Mouse (Mus musculus) forebrain, embryonic 13.5 days (tissue): Measurements from ENCODE around the gene Tmcc1. TPM values are rescaled to one million over a fixed set of nuclear protein-coding genes. Genes with fewer than 3 reads are reported as not detected.
"Not testable (repeated sequence)": the region's sequence is repeated elsewhere in the genome, so short reads cannot be mapped to it uniquely, and the experiment has no call there.

Source experiments
- ATAC-seq: fragments of 200-750 bp; cut with Nextera tagmentation; 2 replicates; pipeline ENCODE4 v1.8.0; 2017
- H3K27ac ChIP-seq: fragments of 300-500 bp; sonication (generic); 2 replicates; pipeline ENCODE4 v1.5.1; 2015; ENCODE audit warnings: inconsistent platforms, mild to moderate bottlenecking, moderate library complexity
- H3K27me3 ChIP-seq: fragments of 300-500 bp; sonication (generic); 2 replicates; pipeline ENCODE4 v1.6.1; 2015; ENCODE audit warnings: mild to moderate bottlenecking, inconsistent platforms
- H3K36me3 ChIP-seq: fragments of 300-500 bp; sonication (generic); 2 replicates; pipeline ENCODE4 v1.6.1; 2015; ENCODE audit warnings: mild to moderate bottlenecking, inconsistent platforms; ENCODE audit not compliant: poor library complexity, severe bottlenecking
- H3K4me1 ChIP-seq: fragments of 300-500 bp; sonication (generic); 2 replicates; pipeline ENCODE4 v1.6.1; 2015; ENCODE audit warnings: inconsistent platforms
- H3K4me2 ChIP-seq: fragments of 300-500 bp; sonication (generic); 2 replicates; pipeline ENCODE4 v1.6.1; 2015; ENCODE audit warnings: inconsistent platforms, mild to moderate bottlenecking, moderate library complexity
- H3K4me3 ChIP-seq: fragments of 300-500 bp; sonication (generic); 2 replicates; pipeline ENCODE4 v1.5.1; 2015; ENCODE audit warnings: mild to moderate bottlenecking, inconsistent platforms
- H3K9ac ChIP-seq: fragments of 300-500 bp; sonication (generic); 2 replicates; pipeline ENCODE4 v1.6.1; 2015; ENCODE audit warnings: mild to moderate bottlenecking, inconsistent platforms
- H3K9me3 ChIP-seq: fragments of 300-500 bp; sonication (generic); replicated peaks from 2 replicates; pipeline ENCODE4 v1.6.1; 2016; ENCODE audit warnings: inconsistent platforms
- WGBS: fragments of 180-500 bp; shearing (Covaris S2); methylation state at CpG from one replicate; pipeline ENCODE4 v1.1.7; 2015; 5-methylcytosine and 5-hydroxymethylcytosine counted together
- polyA plus RNA-seq: library from polyadenylated mRNA; unstranded; fragments of >200 nt; fragmentation: Nextera tagmentation; extraction: Ambion mirVana; gene quantifications from 2 replicates; pipeline ENCODE4 v1.2.1, GENCODE M21; 2015

The Tmcc1 gene
- polyA plus RNA-seq, 1 experiment from 2014 or later, result 33.8 TPM

DNA sequence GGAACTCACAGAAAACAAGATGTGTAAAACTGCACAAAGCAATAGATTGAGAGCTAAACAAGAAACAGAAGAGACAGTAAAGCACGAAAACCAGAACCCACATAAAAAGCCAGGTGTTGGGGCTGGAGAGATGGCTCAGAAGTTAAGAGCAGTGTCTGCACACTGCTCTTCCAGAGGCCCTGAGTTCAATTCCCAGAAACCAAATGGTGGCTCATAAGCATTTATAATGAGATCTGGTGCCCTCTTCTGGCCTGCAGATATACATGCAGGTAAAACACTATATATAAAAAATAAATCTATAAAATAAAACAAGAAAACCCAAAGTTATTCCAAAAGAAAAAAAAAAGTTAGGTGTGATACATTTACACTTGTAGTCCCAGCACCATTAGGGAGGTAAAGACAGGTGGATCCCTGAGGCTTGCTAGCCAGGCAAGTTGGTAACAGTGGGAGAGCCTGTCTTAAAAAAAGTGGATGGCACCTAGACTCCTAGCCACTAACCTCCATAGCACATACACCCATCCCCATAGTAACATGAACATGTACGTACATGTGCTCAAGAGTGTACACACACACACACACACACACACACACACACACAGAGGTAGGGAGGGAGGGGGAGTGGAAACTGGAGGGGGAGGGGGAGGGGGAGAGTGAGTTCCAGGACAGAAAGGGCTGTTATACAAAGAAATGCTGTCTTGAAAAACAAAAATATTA, 54.0 kb downstream of the Tmcc1 start:
- no peak overlapping the region for H3K27ac ChIP-seq
- ATAC-seq, result 0 out of 2 replicates have a peak, but pooled peaks have one; percentile 61
- H3K4me1 ChIP-seq, result peaks cover 17% of the 10 kb centered on the region
- WGBS, result 65% methylated on average over 2 of the region's 2 CpGs
- H3K9me3 ChIP-seq, result no peaks in the 10 kb centered on the region
- H3K9ac ChIP-seq, result no peak overlapping the region
- no peaks in the 10 kb centered on the region for H3K36me3 ChIP-seq
- no peaks in the 10 kb centered on the region for H3K27me3 ChIP-seq
- no peak overlapping the region for H3K4me3 ChIP-seq
- no peak overlapping the region for H3K4me2 ChIP-seq

GRCm38 (mm10) chr6:116135971-116136632, 57.2 kb downstream of the Tmcc1 start:
- no peak overlapping the region for H3K4me2 ChIP-seq
- H3K27ac ChIP-seq, result no peak overlapping the region
- peaks cover 10% of the 10 kb centered on the region; the same call in 1 of the 2 replicates for H3K36me3 ChIP-seq
- H3K4me1 ChIP-seq, result peaks cover 6% of the 10 kb centered on the region
- WGBS, result 67% methylated on average over 7 of the region's 7 CpGs
- H3K9ac ChIP-seq, result no peak overlapping the region
- ATAC-seq, result no peak
- no peaks in the 10 kb centered on the region for H3K27me3 ChIP-seq
- no peak overlapping the region for H3K4me3 ChIP-seq
- no peaks in the 10 kb centered on the region for H3K9me3 ChIP-seq

DNA sequence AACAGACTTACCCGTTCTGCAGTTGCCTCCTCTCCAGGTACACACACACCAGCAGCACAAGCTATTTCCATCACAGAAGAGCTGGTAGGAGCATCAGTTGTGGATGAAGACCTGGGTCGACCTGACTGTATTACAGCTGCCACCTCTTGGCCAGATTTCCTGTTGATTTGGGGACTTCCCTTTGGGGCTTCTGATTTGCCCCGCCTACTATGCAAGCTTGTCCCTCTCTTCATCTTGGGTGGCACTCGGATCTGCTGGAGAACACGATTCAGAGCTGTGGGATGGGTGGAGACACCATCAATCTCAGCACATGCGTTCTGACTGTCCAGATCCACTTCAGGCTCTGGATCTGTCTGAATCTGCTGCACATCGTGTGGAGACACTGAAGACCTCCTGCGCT, 59.5 kb downstream of the Tmcc1 start:
- no peak for ATAC-seq
- H3K9me3 ChIP-seq, result no peaks in the 10 kb centered on the region
- H3K27me3 ChIP-seq, result no peaks in the 10 kb centered on the region
- no peak overlapping the region for H3K27ac ChIP-seq
- H3K9ac ChIP-seq, result no peak overlapping the region
- peaks cover 10% of the 10 kb centered on the region; the same call in 1 of the 2 replicates for H3K36me3 ChIP-seq
- no peak overlapping the region for H3K4me2 ChIP-seq
- WGBS, result 85% methylated on average over 8 of the region's 8 CpGs
- no peaks in the 10 kb centered on the region for H3K4me1 ChIP-seq
- no peak overlapping the region for H3K4me3 ChIP-seq

DNA sequence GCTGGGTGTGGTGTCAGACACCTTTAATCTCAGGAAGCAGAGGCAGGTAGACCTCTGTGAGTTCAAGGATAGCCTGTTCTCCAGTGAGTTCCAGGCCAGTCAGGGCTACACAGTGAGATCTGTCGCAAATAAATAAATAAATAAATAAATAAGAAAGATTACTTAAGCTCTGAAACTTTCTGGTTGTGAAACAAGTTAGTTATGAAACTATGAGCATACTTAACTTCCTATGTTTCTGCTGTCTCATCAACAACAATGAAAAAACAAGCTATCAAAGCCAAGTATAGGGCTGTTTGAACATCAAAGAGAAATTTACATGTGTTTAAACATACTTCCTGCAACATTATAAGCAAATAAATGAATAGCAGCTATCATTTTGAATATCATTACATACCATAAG, 61.5 kb downstream of the Tmcc1 start:
- whole genome bisulfite sequencing, result 76% methylated on average over 1 of the region's 1 CpGs
- H3K9ac ChIP-seq, result no peak overlapping the region
- peaks cover 10% of the 10 kb centered on the region; the same call in 1 of the 2 replicates for H3K36me3 ChIP-seq
- H3K4me2 ChIP-seq, result no peak overlapping the region
- H3K27me3 ChIP-seq, result no peaks in the 10 kb centered on the region
- no peak for ATAC-seq
- no peak overlapping the region for H3K4me3 ChIP-seq
- no peak overlapping the region for H3K27ac ChIP-seq
- no peaks in the 10 kb centered on the region for H3K4me1 ChIP-seq
- H3K9me3 ChIP-seq, result no peaks in the 10 kb centered on the region

DNA sequence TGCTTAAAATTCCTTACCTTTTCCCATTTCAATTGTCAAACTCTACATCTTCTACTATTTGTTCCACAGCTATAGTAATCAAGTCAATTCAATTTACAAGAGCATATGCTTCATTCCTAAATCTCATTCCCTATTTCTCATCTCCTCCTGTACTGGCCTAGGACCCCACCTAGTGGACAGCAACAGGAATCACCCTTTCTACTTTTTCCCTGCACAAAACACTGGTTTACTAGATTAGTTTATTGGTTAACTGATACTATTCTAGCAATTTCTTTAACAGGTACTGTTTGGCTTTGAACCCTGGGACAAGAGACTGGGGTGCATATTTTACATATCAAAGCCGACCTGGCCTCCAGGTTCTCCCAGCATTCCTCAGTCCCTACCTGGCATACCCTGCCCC, 64.6 kb downstream of the Tmcc1 start:
- Histone ChIP-seq H3K27ac (no peak overlapping the region), H3K27me3 (no peaks in the 10 kb centered on the region), H3K9ac (no peak overlapping the region), H3K4me1 (0 out of 2 replicates have a peak, but pooled peaks cover 5% of the 10 kb centered on the region), H3K36me3 (peaks cover 11% of the 10 kb centered on the region; the same call in 1 of the 2 replicates), H3K4me3 (no peak overlapping the region), H3K9me3 (no peaks in the 10 kb centered on the region), H3K4me2 (no peak overlapping the region)
- no peak for ATAC-seq
- 0% methylated on average over 1 of the region's 1 CpGs for WGBS

GRCm38 (mm10) chr6:116127918-116128443, 65.3 kb downstream of the Tmcc1 start:
- no peaks in the 10 kb centered on the region for H3K27me3 ChIP-seq
- no peak for ATAC-seq
- no peak overlapping the region for H3K4me3 ChIP-seq
- 0 out of 2 replicates have a peak, but pooled peaks cover 5% of the 10 kb centered on the region for H3K4me1 ChIP-seq
- H3K4me2 ChIP-seq, result no peak overlapping the region
- H3K36me3 ChIP-seq, result peaks cover 9% of the 10 kb centered on the region; the same call in 1 of the 2 replicates
- H3K9me3 ChIP-seq, result no peaks in the 10 kb centered on the region
- H3K27ac ChIP-seq, result no peak overlapping the region
- H3K9ac ChIP-seq, result no peak overlapping the region

GRCm38 (mm10) chr6:116126577-116126976, 66.7 kb downstream of the Tmcc1 start:
- no peak overlapping the region for H3K4me2 ChIP-seq
- H3K27me3 ChIP-seq, result no peaks in the 10 kb centered on the region
- H3K27ac ChIP-seq, result no peak overlapping the region
- peaks cover 19% of the 10 kb centered on the region for H3K36me3 ChIP-seq
- 0 out of 2 replicates have a peak, but pooled peaks cover 5% of the 10 kb centered on the region for H3K4me1 ChIP-seq
- no peak overlapping the region for H3K9ac ChIP-seq
- H3K4me3 ChIP-seq, result no peak overlapping the region
- ATAC-seq, result no peak
- H3K9me3 ChIP-seq, result no peaks in the 10 kb centered on the region

DNA sequence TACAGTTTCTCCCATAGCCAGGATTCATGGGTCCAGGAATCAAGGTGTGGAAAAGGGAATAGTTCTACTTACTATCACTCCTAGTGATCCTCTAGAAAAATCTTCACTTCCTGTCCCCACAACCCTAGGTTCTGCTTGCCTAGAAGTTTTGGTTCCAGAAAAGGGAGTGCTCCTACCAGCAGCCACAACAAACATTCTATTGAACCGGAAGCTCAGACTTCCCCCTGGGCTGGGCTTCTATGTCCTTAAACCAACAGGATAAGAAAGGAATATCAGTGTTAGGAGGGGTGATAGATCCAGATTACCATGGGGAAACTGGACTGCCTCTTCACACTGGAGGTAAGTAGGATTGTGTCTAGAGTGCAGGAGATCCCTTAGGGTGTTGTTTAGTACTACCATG, 70.4 kb downstream of the Tmcc1 start:
- no peak overlapping the region for H3K4me3 ChIP-seq
- no peaks in the 10 kb centered on the region for H3K27me3 ChIP-seq
- peaks cover 28% of the 10 kb centered on the region for H3K36me3 ChIP-seq
- no peak overlapping the region for H3K4me2 ChIP-seq
- ATAC-seq, result no peak
- H3K9me3 ChIP-seq, result no peaks in the 10 kb centered on the region
- H3K27ac ChIP-seq, result no peak overlapping the region
- 93% methylated on average over 1 of the region's 1 CpGs for WGBS
- H3K9ac ChIP-seq, result no peak overlapping the region
- H3K4me1 ChIP-seq, result 0 out of 2 replicates have a peak, but pooled peaks cover 5% of the 10 kb centered on the region

DNA sequence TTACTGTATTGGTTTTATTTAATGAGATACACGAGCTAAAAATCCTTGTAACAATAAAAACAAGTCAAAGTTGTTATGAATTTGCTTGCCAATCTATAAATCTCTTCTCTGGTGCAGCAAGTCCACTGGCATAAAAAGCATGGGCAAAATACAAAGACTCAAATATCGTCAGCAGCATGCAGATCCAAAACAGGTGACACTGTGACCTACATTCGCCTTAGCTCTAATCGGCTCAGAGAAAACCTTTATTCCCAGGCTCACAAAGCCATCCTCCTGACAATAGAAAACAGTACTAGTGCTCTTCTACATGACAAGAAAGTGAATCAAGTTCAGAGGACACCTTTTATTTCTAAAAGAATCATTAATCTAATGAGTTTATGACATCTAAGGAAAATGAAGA, 73.6 kb downstream of the Tmcc1 start:
- WGBS, result 63% methylated on average over 4 of the region's 4 CpGs
- ATAC-seq, result no peak

GRCm38 (mm10) chr6:116116634-116117033, 76.7 kb downstream of the Tmcc1 start:
- H3K9ac ChIP-seq, H3K9me3 ChIP-seq, H3K27ac ChIP-seq, H3K36me3 ChIP-seq, H3K4me3 ChIP-seq, H3K4me2 ChIP-seq, H3K4me1 ChIP-seq, ATAC-seq, H3K27me3 ChIP-seq: not testable (repeated sequence)
- WGBS, result 92% methylated on average over 6 of the region's 6 CpGs

More for the DNA sequence above, 73.6 kb downstream of the Tmcc1 start:
- H3K27ac ChIP-seq, result no peak overlapping the region
- no peak overlapping the region for H3K9ac ChIP-seq
- no peaks in the 10 kb centered on the region for H3K4me1 ChIP-seq
- H3K9me3 ChIP-seq, result no peaks in the 10 kb centered on the region
- no peak overlapping the region for H3K4me3 ChIP-seq
- no peak overlapping the region for H3K4me2 ChIP-seq
- H3K27me3 ChIP-seq, result no peaks in the 10 kb centered on the region
- H3K36me3 ChIP-seq, result peaks cover 28% of the 10 kb centered on the region

- no peaks in the 10 kb centered on the region for H3K27me3 ChIP-seq
- H3K4me3 ChIP-seq, result no peak overlapping the region
- 87% methylated on average over 4 of the region's 4 CpGs for WGBS
Observed at GRCm38 (mm10) chr6:116110588-116110987, 82.7 kb downstream of the Tmcc1 start.

More at GRCm38 (mm10) chr6:116110588-116110987, 82.7 kb downstream of the Tmcc1 start:
- Histone ChIP-seq H3K9ac (no peak overlapping the region), H3K4me1 (peaks cover 19% of the 10 kb centered on the region), H3K36me3 (no peaks in the 10 kb centered on the region), H3K9me3 (no peaks in the 10 kb centered on the region), H3K4me2 (no peak overlapping the region), H3K27ac (no peak overlapping the region)
- no peak for ATAC-seq
